Mouse (Mus musculus) hindbrain, postnatal 0 days (tissue): ENCODE data around the gene 4933400A11Rik. TPM values are rescaled to one million over a fixed set of nuclear protein-coding genes. Genes with fewer than 3 reads are reported as not detected.

Source experiments
- ATAC-seq: fragments of 200-750 bp; cut with Nextera tagmentation; 2 replicates; pipeline ENCODE4 v1.8.0; 2017; ENCODE audit warnings: mild to moderate bottlenecking, moderate TSS enrichment, moderate library complexity
- DNase-seq: peaks from one replicate; pipeline ENCODE4 v3.0.0-alpha.2; 2015; ENCODE audit warnings: low spot score
- H3K27ac ChIP-seq: fragments of 300-500 bp; sonication (generic); 2 replicates; pipeline ENCODE4 v1.5.1; 2014; ENCODE audit warnings: mild to moderate bottlenecking
- H3K27me3 ChIP-seq: fragments of 300-500 bp; sonication (generic); 2 replicates; pipeline ENCODE4 v1.6.1; 2014; ENCODE audit warnings: low read length, mixed read lengths; ENCODE audit not compliant: insufficient read depth
- H3K36me3 ChIP-seq: fragments of 300-500 bp; sonication (generic); 2 replicates; pipeline ENCODE4 v1.6.1; 2014; ENCODE audit warnings: low read length, mixed read lengths; ENCODE audit not compliant: insufficient read depth
- H3K4me1 ChIP-seq: fragments of 300-500 bp; sonication (generic); 2 replicates; pipeline ENCODE4 v1.6.1; 2014; ENCODE audit warnings: antibody characterized with exemption, low read length, mixed read lengths; ENCODE audit not compliant: insufficient read depth
- H3K4me2 ChIP-seq: fragments of 300-500 bp; sonication (generic); 2 replicates; pipeline ENCODE4 v1.6.1; 2014; ENCODE audit warnings: low read depth, mild to moderate bottlenecking, low read length, moderate library complexity, mixed read lengths
- H3K4me3 ChIP-seq: fragments of 300-500 bp; sonication (generic); 2 replicates; pipeline ENCODE4 v1.5.1; 2014; ENCODE audit warnings: low read length
- H3K9ac ChIP-seq: fragments of 300-500 bp; sonication (generic); replicated peaks from 2 replicates; pipeline ENCODE4 v1.6.1; 2014; ENCODE audit warnings: mild to moderate bottlenecking, low read length, moderate library complexity, mixed read lengths
- H3K9me3 ChIP-seq: fragments of 300-500 bp; sonication (generic); 2 replicates; pipeline ENCODE4 v1.6.1; 2016; ENCODE audit warnings: low read length, mixed read lengths
- CTCF ChIP-seq: IDR thresholded peaks from 2 replicates; pipeline ENCODE4 v1.5.1; 2016; ENCODE audit warnings: antibody characterized with exemption, control low read depth, low read depth
- WGBS: fragments of 180-500 bp; shearing (Covaris S2); extraction: QIAGEN DNeasy Blood & Tissue Kit; methylation state at CpG from one replicate; pipeline ENCODE4 v1.1.7; 2014; 5-methylcytosine and 5-hydroxymethylcytosine counted together
- polyA plus RNA-seq: library from polyadenylated mRNA; unstranded; fragments of >200 nt; fragmentation: Nextera tagmentation; extraction: Ambion mirVana; gene quantifications from 2 replicates; pipeline ENCODE4 v1.2.1, GENCODE M21; 2015
- total RNA-seq: library from RNA; depleted of rRNA; stranded (reverse); fragments of >200 nt; gene quantifications from 2 replicates; pipeline ENCODE4 v1.2.3, GENCODE M21; 2014; rRNA removed

Gene 4933400A11Rik
- total and polyA plus RNA-seq, 2 experiments from 2014 or later: not detected

DNA sequence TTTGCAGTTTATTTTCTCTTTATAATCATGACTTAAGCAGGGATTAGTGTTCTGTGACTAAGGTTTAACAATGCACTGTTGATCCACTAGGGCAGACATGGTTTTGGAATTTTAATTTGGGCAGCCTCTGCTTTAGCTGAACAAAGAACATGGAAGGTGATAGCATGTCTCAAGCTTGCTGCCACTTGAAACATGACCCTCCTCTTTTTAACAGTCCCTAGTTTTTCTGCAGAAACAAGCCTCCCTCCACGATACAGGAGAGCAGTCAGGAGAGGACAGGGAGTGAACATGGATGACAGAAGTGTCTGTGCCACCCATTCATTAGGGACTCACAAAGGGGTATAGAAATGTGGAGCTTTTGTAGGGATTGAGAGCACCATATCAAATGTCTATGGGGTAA is 13.4 kb upstream of the 4933400A11Rik start:
- Histone ChIP-seq H3K36me3 (no peaks in the 10 kb centered on the region), H3K4me2 (no peak overlapping the region), H3K27me3 (no peaks in the 10 kb centered on the region), H3K4me3 (no peak overlapping the region), H3K9ac (no peak overlapping the region), H3K4me1 (no peaks in the 10 kb centered on the region), H3K27ac (no peak overlapping the region), H3K9me3 (no peaks in the 10 kb centered on the region)
- DNase-seq: no peak
- no peak for ATAC-seq
- no peak for TF ChIP-seq CTCF
- 32% methylated on average over 1 of the region's 1 CpGs for WGBS

DNA sequence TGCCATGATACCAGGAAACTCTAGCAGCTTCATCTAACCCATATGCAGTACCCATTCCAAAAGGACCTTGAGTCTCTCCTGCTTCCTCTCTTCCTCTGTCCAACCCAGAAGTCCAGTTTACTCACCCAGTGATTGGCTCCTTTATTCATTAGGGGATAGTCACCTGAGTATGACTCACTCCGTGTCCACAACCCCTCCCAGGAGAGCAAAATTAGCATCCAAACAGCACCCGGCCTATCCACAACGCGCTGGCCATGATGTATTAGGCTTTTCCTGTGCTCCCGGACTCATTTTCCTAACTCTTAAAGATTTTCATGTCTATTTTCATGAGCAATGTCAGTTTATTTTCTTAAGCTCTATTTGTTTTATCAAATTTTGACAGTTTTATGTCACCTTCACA is 10.3 kb upstream of the 4933400A11Rik start:
- Histone ChIP-seq H3K4me2 (no peak overlapping the region), H3K9me3 (no peaks in the 10 kb centered on the region), H3K9ac (no peak overlapping the region), H3K27me3 (no peaks in the 10 kb centered on the region), H3K4me1 (no peaks in the 10 kb centered on the region), H3K36me3 (no peaks in the 10 kb centered on the region), H3K4me3 (no peak overlapping the region), H3K27ac (no peak overlapping the region)
- 84% methylated on average over 5 of the region's 5 CpGs for WGBS
- no peak for ATAC-seq
- DNase-seq: no peak
- TF ChIP-seq CTCF: no peak

DNA sequence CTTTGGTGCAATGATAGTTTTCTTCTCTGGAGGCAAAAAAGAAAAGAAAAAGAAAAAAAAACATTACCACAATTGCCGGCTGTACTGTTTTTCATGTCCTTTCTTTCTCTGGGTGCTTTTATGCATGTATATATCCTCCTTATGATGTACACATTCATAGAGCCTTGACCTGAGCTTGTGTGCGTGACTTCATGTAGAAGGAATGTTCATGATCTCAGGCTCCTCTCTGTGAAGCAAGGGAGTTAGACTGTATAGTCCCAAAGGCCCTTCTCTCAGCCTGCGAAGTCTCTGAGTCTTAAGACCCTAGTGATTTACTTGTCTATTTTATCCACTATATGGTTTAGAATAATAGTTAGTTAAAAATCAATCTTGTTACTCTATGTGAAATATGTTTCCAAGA is 21.4 kb downstream of the 4933400A11Rik start:
- no peak for DNase-seq
- no peak overlapping the region for H3K9ac ChIP-seq
- no peak for ATAC-seq
- no peaks in the 10 kb centered on the region for H3K4me1 ChIP-seq
- H3K4me3 ChIP-seq: no peak overlapping the region
- no peak for TF ChIP-seq CTCF
- no peak overlapping the region for H3K27ac ChIP-seq
- no peaks in the 10 kb centered on the region for H3K9me3 ChIP-seq
- 82% methylated on average over 3 of the region's 3 CpGs for WGBS
- H3K4me2 ChIP-seq: no peak overlapping the region
- no peaks in the 10 kb centered on the region for H3K27me3 ChIP-seq
- H3K36me3 ChIP-seq: no peaks in the 10 kb centered on the region

DNA sequence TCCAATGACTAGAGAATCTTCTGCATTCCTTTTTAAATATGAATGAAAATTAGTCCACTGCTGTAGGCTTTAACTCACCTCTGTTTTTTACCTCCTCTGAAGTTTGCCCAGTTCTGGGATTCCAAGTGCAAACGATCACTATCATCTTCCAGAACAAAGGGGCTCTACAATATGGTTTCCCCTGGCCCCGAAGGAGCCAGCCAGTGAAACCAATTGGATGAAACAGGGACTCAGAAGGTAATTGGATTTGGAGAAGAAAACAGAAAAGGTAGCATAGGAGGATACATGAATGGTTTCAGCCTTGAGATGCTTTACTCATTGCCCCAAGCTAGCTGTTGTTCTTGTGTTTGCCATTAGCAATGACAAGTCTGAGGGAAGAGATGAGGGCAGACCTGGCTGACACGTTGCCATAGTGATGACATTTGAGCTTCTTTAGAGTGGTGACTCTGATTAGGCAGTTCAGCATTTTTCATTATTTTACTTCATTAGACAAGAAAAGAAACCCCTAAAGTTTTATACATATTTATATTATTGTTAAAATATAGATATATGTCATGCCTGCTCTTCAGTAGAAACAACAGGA is 44.0 kb downstream of the 4933400A11Rik start:
- no peak overlapping the region for H3K4me3 ChIP-seq
- no peaks in the 10 kb centered on the region for H3K27me3 ChIP-seq
- DNase-seq: no peak
- no peak overlapping the region for H3K4me2 ChIP-seq
- 52% methylated on average over 3 of the region's 3 CpGs for whole genome bisulfite sequencing
- no peak overlapping the region for H3K9ac ChIP-seq
- H3K4me1 ChIP-seq: no peaks in the 10 kb centered on the region
- H3K9me3 ChIP-seq: no peaks in the 10 kb centered on the region
- no peak for ATAC-seq
- no peak for TF ChIP-seq CTCF
- H3K27ac ChIP-seq: no peak overlapping the region
- H3K36me3 ChIP-seq: no peaks in the 10 kb centered on the region

Other genes with a start within 250 kb of the 4933400A11Rik start
- gene Mid1, start 94.4 kb downstream of the 4933400A11Rik start, total RNA-seq: 6.1 and 8.5 TPM in 2 replicates
- gene Mid1, start 94.4 kb downstream of the 4933400A11Rik start, polyA plus RNA-seq: 3.8 TPM in 2 replicates
- 8.3 and 87.1 TPM in 2 replicates for gene Gm21887, start 230.0 kb upstream of the 4933400A11Rik start, total RNA-seq
- 194 and 245 TPM in 2 replicates for gene Gm21887, start 230.0 kb upstream of the 4933400A11Rik start, polyA plus RNA-seq